Mouse (Mus musculus) testis, postnatal 10 days (tissue): ENCODE measurements around the gene Gpr165.

ENCODE experiments used
- DNase-seq: peaks from one replicate; pipeline ENCODE4 v3.0.0; 2021; ENCODE audit warnings: low spot score

Gene Gpr165

DNA sequence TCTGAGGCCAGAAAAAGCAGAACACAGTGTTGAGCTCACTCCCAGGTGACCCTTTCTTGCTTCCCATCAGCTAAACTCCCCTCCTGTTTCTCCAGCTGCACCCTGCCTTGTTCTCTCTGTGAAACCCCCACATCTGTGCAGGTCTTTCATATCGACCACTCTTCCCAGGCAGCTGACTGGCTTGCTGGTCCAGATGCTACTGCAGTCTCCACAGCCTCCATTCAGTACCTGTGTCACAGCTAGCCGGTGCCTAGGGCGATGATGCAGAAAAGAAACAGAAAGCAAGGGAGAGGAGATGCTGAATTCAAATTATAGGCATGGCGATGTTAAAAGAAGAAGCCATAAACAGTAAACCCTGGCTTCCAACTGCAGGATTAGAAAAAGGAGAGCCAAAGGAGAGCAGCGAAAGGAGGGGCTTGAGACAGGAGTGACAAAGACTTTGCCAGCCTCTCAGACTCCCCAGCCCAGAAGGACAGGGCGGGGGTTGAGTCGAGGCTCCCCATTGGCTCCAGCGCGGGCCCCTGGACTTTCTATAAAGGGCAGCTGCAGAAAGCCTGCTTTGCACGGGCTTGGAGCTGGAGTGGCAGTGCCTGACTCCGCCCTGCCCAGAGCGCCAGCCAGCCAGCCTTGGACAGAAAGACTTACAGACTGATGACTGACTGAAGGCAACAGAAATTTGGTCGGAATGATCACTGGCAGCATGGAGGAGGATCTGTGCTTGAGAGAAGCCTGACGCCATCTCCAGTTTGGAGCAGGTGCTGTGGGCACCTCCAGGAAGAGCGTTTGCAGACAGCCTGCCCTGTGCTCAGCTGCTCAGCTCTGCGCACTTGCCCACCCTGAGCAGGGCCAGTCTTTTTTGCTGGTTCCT, at the start of gene Gpr165:
Gpr165 (plus strand) TSS at position 535 of the 868 bp plus-strand sequence.
- no peak for DNase-seq

DNA sequence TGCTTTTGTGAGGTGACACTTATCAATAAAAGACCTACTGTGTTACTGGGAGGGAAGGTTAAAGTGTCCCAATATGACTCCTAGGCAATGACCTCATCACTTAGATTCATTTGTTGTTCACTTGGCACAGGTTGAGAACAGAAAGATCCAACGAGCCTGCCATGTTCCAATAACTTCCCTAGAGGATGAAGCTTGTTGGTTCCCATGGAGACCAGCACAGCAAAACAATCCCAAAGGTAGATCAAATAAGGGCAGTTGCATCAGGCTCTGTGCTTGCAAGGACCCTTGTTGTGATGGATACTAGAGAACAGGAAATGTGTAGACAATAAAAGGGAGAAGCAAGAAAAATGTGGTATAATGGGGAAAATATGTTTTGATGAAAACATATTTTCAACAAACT, 38.4 kb upstream of the Gpr165 start:
- DNase-seq = no peak
